Mouse (Mus musculus) MEL-GATA-1-ER (cell line): ENCODE measurements around the gene Grik1.

Experiments
- DNase-seq: peaks from one replicate; pipeline ENCODE4 v3.0.0-alpha.2; 2012; ENCODE audit warnings: low read depth; ENCODE audit errors: extremely low read depth

Gene Grik1

GRCm38 (mm10) chr16:88142574-88142973, 147.5 kb downstream of the Grik1 start:
- no peak for DNase-seq

GRCm38 (mm10) chr16:88142136-88142535, 147.9 kb downstream of the Grik1 start:
- no peak for DNase-seq

GRCm38 (mm10) chr16:88141594-88141993, 148.5 kb downstream of the Grik1 start:
- no peak for DNase-seq

- DNase-seq: no peak
Measured at GRCm38 (mm10) chr16:88138913-88139312, 151.2 kb downstream of the Grik1 start.

GRCm38 (mm10) chr16:88132919-88133318, 157.1 kb downstream of the Grik1 start:
- DNase-seq: no peak

GRCm38 (mm10) chr16:88131103-88131502, 159.0 kb downstream of the Grik1 start:
- DNase-seq: no peak

- no peak for DNase-seq
Measured at GRCm38 (mm10) chr16:88125098-88125497, 165.0 kb downstream of the Grik1 start.

- no peak for DNase-seq
Measured at GRCm38 (mm10) chr16:88112551-88113138, 177.4 kb downstream of the Grik1 start.

- no peak for DNase-seq
Measured at GRCm38 (mm10) chr16:88111459-88111858, 178.6 kb downstream of the Grik1 start.

GRCm38 (mm10) chr16:88094206-88094789, 195.8 kb downstream of the Grik1 start:
- no peak for DNase-seq

GRCm38 (mm10) chr16:88087280-88087679, 202.8 kb downstream of the Grik1 start:
- DNase-seq: no peak

- DNase-seq: no peak
Measured at GRCm38 (mm10) chr16:88074716-88075115, 215.3 kb downstream of the Grik1 start.

GRCm38 (mm10) chr16:88060936-88061335, 229.1 kb downstream of the Grik1 start:
- DNase-seq: no peak

GRCm38 (mm10) chr16:88048121-88048520, 241.9 kb downstream of the Grik1 start:
- DNase-seq: no peak

GRCm38 (mm10) chr16:88044321-88044720, 245.7 kb downstream of the Grik1 start:
- DNase-seq: no peak

- DNase-seq: no peak
Measured at GRCm38 (mm10) chr16:88042458-88042857, 247.6 kb downstream of the Grik1 start.

- no peak for DNase-seq
Measured at GRCm38 (mm10) chr16:88038503-88039091, 251.5 kb downstream of the Grik1 start.

- no peak for DNase-seq
Measured at GRCm38 (mm10) chr16:87988805-87989204, 301.3 kb downstream of the Grik1 start.

- DNase-seq: no peak
Measured at GRCm38 (mm10) chr16:87984201-87984870, 305.7 kb downstream of the Grik1 start.

- no peak for DNase-seq
Measured at GRCm38 (mm10) chr16:87974076-87974443, 316.0 kb downstream of the Grik1 start.

GRCm38 (mm10) chr16:87973394-87974075, 316.5 kb downstream of the Grik1 start:
- DNase-seq: no peak

GRCm38 (mm10) chr16:87971911-87972310, 318.2 kb downstream of the Grik1 start:
- no peak for DNase-seq
